Mouse (Mus musculus) heart, embryonic 11.5 days (tissue): Measurements from ENCODE around the gene Rbm17. TPM values are rescaled to one million over a fixed set of nuclear protein-coding genes. Genes with fewer than 3 reads are reported as not detected.
"Not testable (repeated sequence)": the region's sequence is repeated elsewhere in the genome, so short reads cannot be mapped to it uniquely, and the experiment has no call there.

Experiments used
- ATAC-seq: fragments of 200-750 bp; cut with Nextera tagmentation; replicated peaks from 2 replicates; pipeline ENCODE4 v1.8.0; 2017; ENCODE audit warnings: moderate library complexity; ENCODE audit not compliant: insufficient number of reproducible peaks, low FRiP score, low TSS enrichment
- H3K27ac ChIP-seq: fragments of 300-500 bp; sonication (generic); 2 replicates; pipeline ENCODE4 v1.5.1; 2014; ENCODE audit warnings: mild to moderate bottlenecking, low read depth, low read length
- H3K27me3 ChIP-seq: fragments of 300-500 bp; sonication (generic); 2 replicates; pipeline ENCODE4 v1.6.1; 2014; ENCODE audit warnings: mild to moderate bottlenecking, low read length, mixed read lengths; ENCODE audit not compliant: control insufficient read depth, insufficient read depth
- H3K36me3 ChIP-seq: fragments of 300-500 bp; sonication (generic); 2 replicates; pipeline ENCODE4 v1.6.1; 2014; ENCODE audit warnings: mild to moderate bottlenecking, low read length, moderate library complexity, mixed read lengths; ENCODE audit not compliant: control insufficient read depth, insufficient read depth
- H3K4me1 ChIP-seq: fragments of 300-500 bp; sonication (generic); 2 replicates; pipeline ENCODE4 v1.6.1; 2014; ENCODE audit warnings: low read length; ENCODE audit not compliant: control insufficient read depth, insufficient read depth
- H3K4me2 ChIP-seq: fragments of 300-500 bp; sonication (generic); 2 replicates; pipeline ENCODE4 v1.6.1; 2014; ENCODE audit warnings: mild to moderate bottlenecking, moderate library complexity
- H3K4me3 ChIP-seq: fragments of 300-500 bp; sonication (generic); 2 replicates; pipeline ENCODE4 v1.5.1; 2014; ENCODE audit warnings: low read depth, low read length
- H3K9ac ChIP-seq: fragments of 300-500 bp; sonication (generic); 2 replicates; pipeline ENCODE4 v1.6.1; 2014; ENCODE audit warnings: mild to moderate bottlenecking, low read depth, low read length, moderate library complexity
- H3K9me3 ChIP-seq: fragments of 300-500 bp; sonication (generic); replicated peaks from 2 replicates; pipeline ENCODE4 v1.6.1; 2016; ENCODE audit warnings: low read length; ENCODE audit not compliant: control insufficient read depth
- WGBS: fragments of 180-500 bp; shearing (Covaris S2); extraction: QIAGEN DNeasy Blood & Tissue Kit; methylation state at CpG from one replicate; pipeline ENCODE4 v1.1.7; 2014; ENCODE audit not compliant: insufficient replicate concordance; 5-methylcytosine and 5-hydroxymethylcytosine counted together
- polyA plus RNA-seq: library from polyadenylated mRNA; unstranded; fragments of >200 nt; fragmentation: Nextera tagmentation; extraction: Ambion mirVana; gene quantifications from 2 replicates; pipeline ENCODE4 v1.2.1, GENCODE M21; 2014

Gene Rbm17
- polyA plus RNA-seq, 1 experiment from 2014 or later = 106 TPM

GRCm38 (mm10) chr2:11606718-11607117 lies 2.8 kb upstream of the Rbm17 start:
- ATAC-seq, H3K4me2 ChIP-seq, H3K27ac ChIP-seq, H3K4me3 ChIP-seq, H3K4me1 ChIP-seq, H3K9ac ChIP-seq, H3K36me3 ChIP-seq, H3K27me3 ChIP-seq, H3K9me3 ChIP-seq: not testable (repeated sequence)
- 71% methylated on average over 4 of the region's 4 CpGs for WGBS

GRCm38 (mm10) chr2:11604911-11605310 lies 958 bp upstream of the Rbm17 start:
- H3K4me2 ChIP-seq = no peak overlapping the region
- no peak for ATAC-seq
- H3K9me3 ChIP-seq = no peaks in the 10 kb centered on the region
- no peak overlapping the region for H3K27ac ChIP-seq
- no peak overlapping the region for H3K9ac ChIP-seq
- H3K27me3 ChIP-seq = no peaks in the 10 kb centered on the region
- peaks cover 5% of the 10 kb centered on the region for H3K36me3 ChIP-seq
- peaks cover 7% of the 10 kb centered on the region for H3K4me1 ChIP-seq
- no peak overlapping the region for H3K4me3 ChIP-seq

- H3K36me3 ChIP-seq = peaks cover 8% of the 10 kb centered on the region
- WGBS = under 1% methylated on average over 77 of the region's 78 CpGs
Measured at GRCm38 (mm10) chr2:11602506-11603489, 1.2 kb downstream of the Rbm17 start.

GRCm38 (mm10) chr2:11601795-11602194 lies 2.2 kb downstream of the Rbm17 start:
- H3K4me3 ChIP-seq = peak overlapping the region; percentile 96
- H3K36me3 ChIP-seq = peaks cover 11% of the 10 kb centered on the region
- no peaks in the 10 kb centered on the region for H3K27me3 ChIP-seq
- H3K27ac ChIP-seq = no peak overlapping the region
- ATAC-seq = no peak
- peak overlapping the region; percentile 85 for H3K4me2 ChIP-seq
- no peaks in the 10 kb centered on the region for H3K9me3 ChIP-seq
- 78% methylated on average over 6 of the region's 6 CpGs for WGBS
- H3K9ac ChIP-seq = peak overlapping the region; percentile 98
- peaks cover 7% of the 10 kb centered on the region for H3K4me1 ChIP-seq

More at GRCm38 (mm10) chr2:11602506-11603489, 1.2 kb downstream of the Rbm17 start:
- H3K9ac ChIP-seq = peak overlapping the region; percentile 98
- ATAC-seq = peak; percentile 97
- peak overlapping the region; percentile 73; the same call in 1 of the 2 replicates for H3K27ac ChIP-seq
- peak overlapping the region; percentile 96 for H3K4me3 ChIP-seq
- no peaks in the 10 kb centered on the region for H3K9me3 ChIP-seq
- peak overlapping the region; percentile 85 for H3K4me2 ChIP-seq
- peaks cover 7% of the 10 kb centered on the region for H3K4me1 ChIP-seq
- no peaks in the 10 kb centered on the region for H3K27me3 ChIP-seq

GRCm38 (mm10) chr2:11597906-11598305 lies 6.0 kb downstream of the Rbm17 start:
- WGBS = 94% methylated on average over 7 of the region's 7 CpGs
- Histone ChIP-seq H3K4me1 (peaks cover 7% of the 10 kb centered on the region), H3K27ac (no peak overlapping the region), H3K4me2 (no peak overlapping the region), H3K4me3 (no peak overlapping the region), H3K36me3 (peaks cover 36% of the 10 kb centered on the region), H3K9me3 (no peaks in the 10 kb centered on the region), H3K27me3 (no peaks in the 10 kb centered on the region), H3K9ac (no peak overlapping the region)
- ATAC-seq = no peak

GRCm38 (mm10) chr2:11596690-11597089 lies 7.3 kb downstream of the Rbm17 start:
- 80% methylated on average over 2 of the region's 2 CpGs for WGBS
- Histone ChIP-seq H3K4me2 (no peak overlapping the region), H3K4me1 (peaks cover 2% of the 10 kb centered on the region), H3K4me3 (no peak overlapping the region), H3K27me3 (no peaks in the 10 kb centered on the region), H3K9ac (no peak overlapping the region), H3K27ac (no peak overlapping the region), H3K36me3 (peaks cover 47% of the 10 kb centered on the region), H3K9me3 (no peaks in the 10 kb centered on the region)
- no peak for ATAC-seq

GRCm38 (mm10) chr2:11587996-11588395 lies 16.0 kb downstream of the Rbm17 start:
- WGBS = 84% methylated on average over 4 of the region's 4 CpGs
- H3K27me3 ChIP-seq = no peaks in the 10 kb centered on the region
- H3K36me3 ChIP-seq = peaks cover 60% of the 10 kb centered on the region
- no peak overlapping the region for H3K4me2 ChIP-seq
- H3K9me3 ChIP-seq = no peaks in the 10 kb centered on the region
- no peaks in the 10 kb centered on the region for H3K4me1 ChIP-seq
- H3K4me3 ChIP-seq = no peak overlapping the region
- ATAC-seq = no peak
- H3K27ac ChIP-seq = no peak overlapping the region
- H3K9ac ChIP-seq = no peak overlapping the region

- Histone ChIP-seq H3K27ac (no peak overlapping the region), H3K36me3 (peaks cover 10% of the 10 kb centered on the region)
- 88% methylated on average over 4 of the region's 4 CpGs for WGBS
Measured at GRCm38 (mm10) chr2:11579399-11579798, 24.6 kb downstream of the Rbm17 start.

More at GRCm38 (mm10) chr2:11579399-11579798, 24.6 kb downstream of the Rbm17 start:
- ATAC-seq = no peak
- Histone ChIP-seq H3K9ac (no peak overlapping the region), H3K27me3 (no peaks in the 10 kb centered on the region), H3K4me2 (no peak overlapping the region), H3K4me1 (no peaks in the 10 kb centered on the region), H3K4me3 (no peak overlapping the region), H3K9me3 (0 out of 2 replicates have a peak, but pooled peaks cover 3% of the 10 kb centered on the region)
